Mouse (Mus musculus): ENCODE data around the gene Numbl.

Gene Numbl

DNA sequence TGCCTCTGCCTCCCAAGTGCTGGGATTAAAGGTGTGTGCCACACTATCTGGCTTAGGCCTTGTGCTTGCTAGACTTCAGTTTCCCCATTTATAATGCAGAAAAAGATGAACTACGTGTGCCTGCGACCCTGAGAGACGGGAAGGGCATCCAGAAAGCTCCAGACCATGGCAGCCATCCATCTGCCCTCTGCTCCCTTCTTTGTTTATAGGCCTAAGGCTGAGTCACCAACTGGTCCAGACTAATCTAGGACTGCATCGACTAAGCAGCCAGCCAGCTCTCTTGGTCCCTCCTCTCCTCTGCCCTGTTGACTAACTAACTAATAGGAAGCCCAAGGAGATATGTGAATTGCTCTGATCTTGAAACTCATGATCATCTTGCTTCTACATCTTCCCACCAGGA lies 37.7 kb downstream of the Numbl start:
- no peak for DNase-seq (ENCODE audit: extremely low read depth, low read depth)

DNA sequence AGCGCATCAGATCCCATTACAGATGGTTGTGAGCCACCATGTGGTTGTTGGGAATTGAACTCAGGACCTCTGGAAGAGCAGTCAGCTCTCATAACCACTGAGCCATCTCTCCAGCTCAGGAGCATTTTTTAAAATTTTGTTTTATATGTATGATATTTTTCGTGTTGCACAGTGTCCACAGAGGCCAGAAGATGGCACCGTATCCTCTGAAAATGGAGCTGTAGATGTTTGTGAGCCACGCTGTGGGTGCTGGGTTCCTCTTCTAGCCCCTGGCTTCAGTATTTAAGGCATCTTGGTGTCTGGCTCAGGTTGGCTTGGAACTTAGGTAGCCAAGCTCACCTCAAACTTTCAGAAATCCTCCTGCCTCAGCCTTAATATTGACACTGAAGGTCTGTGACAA lies 38.3 kb downstream of the Numbl start:
- DNase-seq (ENCODE audit: extremely low read depth, low read depth), result no peak

DNA sequence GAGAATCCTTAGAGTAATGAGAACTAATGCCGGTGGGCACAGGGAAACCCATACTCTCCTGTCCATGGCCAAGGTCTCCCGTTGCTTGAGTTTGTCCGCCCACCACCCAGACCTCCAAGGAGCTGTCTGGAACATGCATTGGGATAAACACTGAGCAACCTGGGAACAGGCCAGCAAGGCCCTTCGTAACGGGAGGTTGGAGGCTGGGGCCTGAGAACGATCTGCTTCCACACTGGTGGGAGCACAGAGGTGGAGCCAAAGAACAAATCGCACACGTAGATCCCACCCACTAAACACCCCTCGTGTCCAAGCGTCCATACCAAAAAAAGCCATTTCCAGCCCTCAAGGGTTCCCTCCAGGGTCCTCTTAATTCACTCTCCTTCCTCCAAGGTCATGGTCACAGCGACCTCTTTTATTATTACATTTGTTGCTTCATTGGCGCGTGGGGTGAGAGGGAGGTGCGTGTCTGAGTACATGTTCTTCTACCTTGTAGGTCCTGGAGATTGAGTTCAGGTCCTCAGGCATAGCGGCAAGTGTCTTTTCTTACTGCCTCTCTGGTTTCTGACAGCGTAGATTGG lies 39.9 kb downstream of the Numbl start:
- no peak for DNase-seq (ENCODE audit: extremely low read depth, low read depth)

DNA sequence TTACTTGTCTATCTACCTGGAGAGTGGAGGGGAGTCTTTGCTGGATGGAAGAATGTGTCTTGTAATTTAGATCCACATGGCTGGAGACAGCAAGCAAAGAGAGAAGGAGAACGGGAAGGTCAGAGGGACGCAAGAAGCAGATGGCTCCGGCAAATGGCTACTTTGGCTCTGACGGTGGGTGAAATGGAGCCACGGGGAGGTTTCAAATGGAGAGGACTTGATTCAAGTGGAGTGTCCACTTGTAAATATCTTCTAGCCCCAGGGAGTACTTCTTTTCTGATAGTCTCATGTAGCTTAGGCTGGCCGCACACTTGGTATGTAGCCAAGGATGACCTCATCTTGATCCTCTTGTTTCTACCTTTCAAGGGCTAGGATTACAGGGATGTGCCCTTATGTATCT lies 40.6 kb downstream of the Numbl start:
- DNase-seq (ENCODE audit: extremely low read depth, low read depth), result no peak

DNA sequence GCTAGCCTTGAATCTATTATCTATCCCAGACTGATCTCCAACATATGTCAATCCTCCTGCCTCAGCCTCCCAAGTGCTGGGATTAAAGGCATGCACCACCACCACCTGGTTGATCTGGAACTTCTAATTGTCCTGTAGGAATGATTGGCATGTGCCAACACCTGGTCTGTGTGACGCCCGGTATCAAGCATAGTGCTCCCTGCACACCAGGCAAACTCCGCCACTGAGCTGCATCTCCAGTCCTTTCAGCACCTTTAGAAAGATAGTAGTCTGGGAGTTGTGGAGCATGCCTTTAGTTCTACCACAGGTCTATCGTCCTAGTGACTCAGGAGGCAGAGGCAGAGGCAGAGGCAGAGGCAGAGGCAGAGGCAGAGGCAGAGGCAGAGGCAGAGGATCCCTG lies 42.1 kb downstream of the Numbl start:
- no peak for DNase-seq (ENCODE audit: extremely low read depth, low read depth)

DNA sequence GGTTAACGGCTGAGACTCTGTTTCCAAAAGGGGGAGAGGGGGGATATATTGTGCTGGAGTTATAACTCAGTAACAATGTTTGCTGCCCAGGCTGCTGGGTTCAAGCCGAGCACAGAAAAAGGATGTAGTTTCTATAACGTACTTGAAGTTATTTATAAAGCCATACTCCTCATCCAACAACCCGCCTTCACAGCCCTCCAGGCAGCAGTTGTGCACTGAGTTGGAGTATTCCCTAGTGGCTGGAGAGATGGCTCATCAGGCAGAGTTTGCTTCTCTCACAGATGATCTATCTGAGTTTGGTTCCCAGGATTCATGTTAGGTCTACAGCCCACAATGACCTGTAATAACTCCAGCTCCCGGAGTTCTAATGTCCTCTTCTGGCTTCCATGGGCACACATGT lies 42.6 kb downstream of the Numbl start:
- no peak for DNase-seq (ENCODE audit: extremely low read depth, low read depth)

DNA sequence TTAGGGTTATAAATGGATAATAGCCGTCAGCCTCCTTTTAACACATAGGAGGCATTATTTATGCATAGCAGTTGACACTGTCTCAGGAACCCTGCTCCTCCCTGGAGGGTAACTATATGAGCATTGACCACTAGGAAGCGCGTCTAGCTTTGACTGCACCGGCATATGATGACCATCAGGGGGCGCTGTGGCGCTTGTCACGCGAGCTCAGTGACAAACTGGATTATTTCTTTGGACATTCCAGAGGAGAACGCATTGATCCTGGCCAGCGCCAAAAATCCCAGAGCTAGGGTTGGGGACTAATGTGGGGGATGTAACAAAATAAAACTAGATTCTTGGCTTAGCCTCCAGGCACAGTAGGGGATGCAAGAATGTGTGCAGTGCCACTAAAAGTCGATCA lies 43.9 kb downstream of the Numbl start:
- peak; percentile 47 for DNase-seq (ENCODE audit: extremely low read depth, low read depth)

DNA sequence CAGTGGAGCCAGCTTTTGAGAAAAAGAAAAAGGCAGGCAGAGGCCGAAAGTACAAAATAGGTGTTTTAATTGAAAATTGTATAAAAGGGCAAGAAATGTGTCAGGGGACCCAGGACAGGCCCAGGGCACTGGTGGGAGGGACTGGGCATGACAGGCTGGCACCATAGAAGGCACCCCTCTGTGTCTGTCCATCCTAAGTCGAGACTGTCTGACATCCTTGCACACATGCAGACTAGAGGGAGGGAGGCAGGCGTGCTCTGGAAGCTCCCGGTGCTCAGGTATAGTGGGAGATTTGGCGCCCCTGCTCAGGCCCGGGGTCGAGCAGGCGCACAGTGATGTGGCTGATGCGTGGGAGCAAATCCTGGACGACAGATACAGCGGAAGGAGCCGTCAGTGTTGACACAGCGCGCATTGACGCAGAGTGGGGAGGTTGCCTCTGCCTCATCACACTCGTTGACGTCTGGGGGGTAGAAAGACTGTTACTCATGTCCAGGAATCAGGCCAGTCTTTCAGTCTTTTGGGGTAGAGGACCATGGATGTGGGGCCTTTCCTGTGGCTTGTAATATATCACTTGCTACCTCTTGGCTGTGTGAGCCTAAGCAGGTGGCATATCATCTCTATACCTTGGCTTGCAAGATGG lies 47.0 kb downstream of the Numbl start:
- no peak for DNase-seq (ENCODE audit: extremely low read depth, low read depth)

DNA sequence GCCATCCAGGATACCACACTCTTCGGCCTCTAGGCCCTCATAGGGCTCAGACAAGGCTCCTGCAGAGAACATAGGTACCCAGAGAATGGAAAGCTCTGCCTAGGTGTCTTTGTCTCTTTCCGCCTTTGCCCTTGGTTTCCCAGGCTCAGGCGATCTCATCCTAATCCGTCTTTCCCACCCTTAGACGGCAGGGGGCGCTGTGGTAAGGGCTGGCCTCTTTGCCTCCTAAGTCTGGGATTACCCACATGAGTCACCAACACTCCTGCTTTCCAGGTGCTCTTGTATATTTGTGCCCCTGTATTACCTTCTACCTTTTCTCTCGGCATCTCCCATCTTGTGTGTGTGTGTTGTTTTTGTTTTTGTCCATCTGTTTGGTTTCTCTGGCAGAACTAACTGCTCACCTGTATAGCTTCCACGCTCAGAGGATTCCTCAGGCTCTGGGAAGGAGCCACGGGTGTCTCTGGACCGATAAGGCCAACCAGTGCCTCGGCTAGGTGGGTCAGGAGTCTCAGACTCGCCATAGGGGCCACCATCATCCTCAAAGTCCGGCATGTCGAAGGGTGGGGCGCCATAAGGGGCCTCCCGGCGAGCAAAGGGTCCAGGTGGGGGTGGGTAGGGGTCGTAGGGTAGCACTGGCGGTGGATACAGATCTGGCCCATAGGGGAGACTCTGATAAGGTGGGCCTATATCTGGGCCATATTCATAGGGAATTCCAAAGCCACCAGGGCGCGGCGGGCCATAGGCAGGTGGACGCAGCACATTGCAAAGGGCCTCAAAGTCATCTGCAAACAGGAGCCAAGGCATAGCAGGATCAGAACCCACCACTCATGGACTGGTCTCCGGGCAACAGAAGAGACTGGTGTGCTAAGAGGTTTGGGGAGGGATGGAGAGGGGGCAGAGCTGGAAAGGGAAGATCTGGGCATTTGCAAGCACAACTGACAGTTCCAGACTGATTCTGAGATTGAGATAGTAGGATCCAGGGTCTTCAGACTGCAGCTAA lies 48.2 kb downstream of the Numbl start:
- DNase-seq (ENCODE audit: extremely low read depth, low read depth), result no peak

DNA sequence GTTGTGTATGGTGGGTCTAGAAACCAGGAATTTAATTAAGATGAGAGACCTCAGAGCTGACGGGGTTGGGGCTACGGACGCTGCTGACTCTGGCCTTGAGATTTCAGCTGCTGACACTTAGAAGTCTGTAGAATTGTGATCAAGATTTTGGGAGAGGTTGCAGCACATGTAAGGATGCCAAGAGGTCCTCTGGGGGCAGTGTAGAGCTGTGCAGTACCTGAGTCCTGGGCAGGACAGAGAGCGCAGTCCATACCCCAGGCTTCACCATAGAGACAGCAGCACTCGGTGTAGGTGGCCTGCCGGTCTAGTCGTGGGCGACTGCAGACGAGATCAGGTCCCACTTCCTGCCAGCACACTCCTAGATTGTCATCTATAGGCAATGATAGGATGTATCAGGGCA lies 49.3 kb downstream of the Numbl start:
- no peak for DNase-seq (ENCODE audit: extremely low read depth, low read depth)

DNA sequence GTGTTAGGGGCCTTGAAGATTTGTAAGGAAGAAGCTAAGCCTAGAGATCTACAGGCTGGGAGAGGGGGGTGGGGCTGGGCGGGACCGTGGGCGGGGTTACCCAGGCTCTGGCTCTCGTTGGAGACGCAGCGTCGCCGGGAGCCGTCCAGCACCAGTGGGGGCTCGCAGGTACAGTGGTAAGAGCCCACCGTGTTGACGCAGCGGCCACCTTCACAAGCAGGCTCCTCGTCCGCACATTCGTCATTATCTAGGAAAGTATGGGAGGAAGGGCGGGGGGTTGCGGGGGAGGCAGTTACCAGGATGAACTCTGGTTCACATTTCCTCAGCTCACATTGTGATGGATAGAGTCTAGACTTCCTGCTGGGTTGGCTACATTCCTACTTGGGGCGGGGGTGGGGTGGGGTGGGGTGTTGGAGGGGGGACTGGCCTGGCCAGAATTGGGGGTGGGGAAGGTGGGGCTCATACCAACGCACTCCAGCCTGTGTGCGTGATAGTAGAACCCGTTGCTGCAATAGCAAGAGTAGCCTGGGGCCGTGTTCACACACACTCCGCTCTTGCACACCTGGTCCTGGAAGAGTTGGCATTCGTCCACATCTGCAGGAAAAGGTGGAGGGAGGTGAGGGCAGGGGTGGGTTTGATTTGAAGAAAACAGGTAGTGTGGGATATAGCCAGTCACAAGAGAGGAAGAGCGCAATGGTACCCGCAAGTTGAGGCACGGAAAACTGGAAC lies 50.8 kb downstream of the Numbl start:
- DNase-seq (ENCODE audit: extremely low read depth, low read depth), result no peak

DNA sequence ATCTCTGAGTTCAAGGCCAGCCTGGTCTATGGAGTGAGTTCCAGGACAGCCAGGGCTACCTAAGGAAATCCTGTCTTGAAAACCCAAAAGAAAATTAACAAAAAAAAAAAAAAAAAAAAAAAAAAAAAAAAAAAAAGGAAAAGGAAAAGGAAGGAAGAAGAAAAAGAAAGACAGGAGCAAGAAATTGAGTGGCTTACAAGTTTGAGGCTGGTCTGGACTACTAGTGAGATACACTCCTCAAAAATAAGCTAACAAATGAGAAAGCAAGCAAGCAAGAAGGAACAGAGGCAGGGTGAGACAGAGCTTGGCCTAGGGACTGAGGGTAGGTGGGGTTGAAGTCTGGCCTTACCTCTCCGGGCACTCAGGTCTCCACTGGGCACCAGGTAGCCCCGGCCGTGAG lies 51.6 kb downstream of the Numbl start:
- DNase-seq (ENCODE audit: extremely low read depth, low read depth), result no peak

DNA sequence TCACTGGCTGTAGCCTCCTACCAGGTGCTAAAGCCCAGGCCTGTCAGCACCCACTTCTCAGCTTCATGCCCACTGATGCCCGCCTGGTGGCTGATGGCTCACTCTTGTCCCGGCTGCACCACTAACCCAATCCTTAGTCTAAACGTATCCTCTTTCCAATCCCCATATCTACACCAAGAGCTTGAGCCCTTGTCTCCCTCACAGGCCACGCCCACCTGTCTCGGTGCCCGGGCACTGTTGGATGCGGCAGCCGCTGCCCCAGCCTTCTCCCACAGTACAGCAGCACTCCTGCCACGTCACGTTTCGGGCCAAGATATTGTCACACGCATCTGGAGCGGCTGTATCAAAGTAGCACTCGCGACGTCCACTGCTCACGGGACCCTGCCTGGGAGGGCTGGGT lies 52.1 kb downstream of the Numbl start:
- DNase-seq (ENCODE audit: extremely low read depth, low read depth), result no peak

DNA sequence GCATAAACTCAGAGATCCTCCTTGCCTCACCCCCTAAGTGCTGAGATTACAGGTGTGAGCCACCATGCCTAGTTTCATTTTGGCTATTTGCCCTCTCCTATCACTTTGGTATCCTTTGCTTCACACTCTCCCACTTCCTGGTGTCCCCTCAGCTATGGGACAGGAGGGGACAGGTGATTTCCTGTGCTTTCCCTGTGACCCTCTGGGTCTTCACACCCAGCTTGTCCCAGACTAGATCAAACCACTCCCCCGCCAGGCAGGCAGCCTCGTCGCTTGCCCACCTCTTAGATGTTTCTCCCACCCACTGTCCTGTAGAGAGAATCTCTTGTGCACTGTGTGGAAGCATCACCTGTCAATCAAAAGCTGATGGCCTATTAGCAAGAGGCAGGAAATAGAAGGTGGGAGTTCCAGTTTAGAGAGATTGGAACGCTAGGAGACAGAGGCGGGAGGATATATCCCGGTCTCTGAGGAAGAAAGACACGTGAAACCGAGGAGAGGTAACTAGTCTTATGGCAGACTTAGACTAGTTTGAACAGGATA lies 52.8 kb downstream of the Numbl start:
- no peak for DNase-seq (ENCODE audit: extremely low read depth, low read depth)

DNA sequence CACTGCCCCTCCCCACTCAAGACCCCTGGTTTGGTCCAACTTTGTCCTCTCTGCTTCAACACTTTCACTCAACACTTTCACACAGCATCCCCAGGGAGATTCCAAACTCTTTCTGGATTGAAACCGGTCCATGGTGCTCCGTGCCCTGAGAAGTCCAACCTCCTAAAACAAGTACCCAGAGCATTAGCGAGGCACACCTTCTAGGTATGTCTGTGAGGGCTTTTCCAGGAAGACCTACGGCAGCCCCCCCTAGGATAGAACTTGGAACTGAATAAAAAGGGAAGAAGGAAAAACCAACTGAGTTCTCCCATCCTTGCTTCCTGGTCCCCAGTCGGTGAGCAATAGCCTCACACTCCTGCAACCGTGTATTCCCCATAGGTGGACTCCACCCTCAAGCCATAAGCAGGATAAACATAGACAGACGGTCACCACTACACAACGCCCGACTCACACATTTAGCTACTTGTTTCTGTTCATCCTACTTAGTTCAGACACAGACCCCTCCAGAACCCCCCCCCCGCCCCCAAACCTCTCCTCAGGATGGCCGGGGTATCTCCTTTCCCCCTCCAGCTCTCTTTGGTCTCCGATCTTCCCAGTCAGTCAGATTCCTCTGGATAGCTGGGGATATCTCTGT lies 53.5 kb downstream of the Numbl start:
- no peak for DNase-seq (ENCODE audit: extremely low read depth, low read depth)

DNA sequence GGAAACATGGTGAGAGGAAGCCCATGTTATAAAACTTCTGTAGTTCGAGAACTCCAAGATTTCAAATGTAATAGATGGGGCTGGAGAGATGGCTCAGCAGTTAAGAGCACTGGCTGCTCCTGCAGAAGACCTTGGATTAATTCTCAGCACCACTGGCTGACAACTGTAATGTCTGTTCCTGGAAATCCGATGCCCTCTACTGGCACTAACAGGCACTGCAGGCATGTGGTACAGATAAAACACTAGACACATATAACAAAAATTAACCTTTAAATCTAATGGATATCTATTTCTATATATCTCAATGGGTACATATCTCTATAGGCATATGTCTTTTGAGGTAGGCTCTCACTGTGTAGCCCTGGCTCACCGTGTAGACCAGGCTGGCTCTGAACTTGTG lies 56.2 kb downstream of the Numbl start:
- no peak for DNase-seq (ENCODE audit: extremely low read depth, low read depth)

DNA sequence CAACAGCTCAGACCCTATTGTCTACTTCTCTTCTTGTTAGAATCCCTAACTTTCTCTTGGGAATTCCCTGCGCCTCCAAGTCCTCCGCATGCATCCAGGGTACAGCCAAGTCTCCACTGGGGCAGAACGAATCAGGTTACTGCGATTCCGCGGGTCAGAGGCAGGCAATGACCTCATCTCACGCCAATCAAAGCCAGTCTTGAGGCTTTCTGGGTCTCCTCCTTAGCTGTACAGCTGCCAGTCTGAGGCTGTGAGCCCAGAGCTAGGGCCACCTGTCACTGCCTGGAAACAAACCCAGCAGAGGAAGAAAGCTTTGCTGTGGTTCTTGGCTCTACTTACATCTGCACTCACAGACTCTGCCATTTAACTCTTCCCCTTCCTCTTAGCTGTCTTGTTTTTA lies 57.7 kb downstream of the Numbl start:
- DNase-seq (ENCODE audit: extremely low read depth, low read depth), result no peak

DNA sequence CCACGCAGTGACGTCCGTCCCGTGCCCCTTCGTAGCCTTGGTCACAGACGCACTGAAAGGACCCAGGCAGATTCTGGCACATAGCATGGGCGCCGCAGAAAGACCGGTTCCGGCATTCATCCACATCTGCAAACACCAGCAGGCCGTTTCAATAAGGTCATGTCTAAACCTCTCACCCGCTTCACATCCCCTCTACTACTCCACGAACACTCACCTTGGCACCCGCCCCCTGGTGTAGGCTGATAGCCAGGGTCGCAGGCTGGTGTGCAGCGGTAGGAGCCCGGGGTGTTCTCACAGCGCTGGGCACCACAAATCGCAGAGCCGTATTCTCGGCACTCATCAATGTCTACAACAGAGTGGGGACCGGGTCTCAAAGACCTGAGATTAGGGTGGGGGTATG lies 61.2 kb downstream of the Numbl start:
- DNase-seq (ENCODE audit: extremely low read depth, low read depth), result no peak

DNA sequence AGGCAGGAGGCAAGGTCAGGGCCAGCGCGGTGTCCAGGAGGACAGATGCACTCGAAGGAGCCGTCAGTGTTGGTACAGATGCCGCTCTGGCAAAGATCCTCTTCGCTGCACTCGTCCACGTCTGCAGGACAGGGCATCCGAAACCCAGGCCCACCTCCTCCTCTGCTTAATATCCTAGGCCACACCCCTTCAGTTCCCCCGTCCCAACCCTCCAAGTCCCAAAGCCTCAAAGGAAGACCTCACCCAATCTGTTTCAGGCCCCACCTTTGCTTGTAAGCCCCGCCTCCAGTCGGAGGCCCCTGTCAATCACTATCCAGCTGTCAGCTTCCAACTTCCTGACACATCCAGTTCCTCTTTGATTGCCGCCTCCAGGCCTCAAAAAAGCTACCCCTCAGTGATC lies 64.1 kb downstream of the Numbl start:
- DNase-seq (ENCODE audit: extremely low read depth, low read depth), result no peak

DNA sequence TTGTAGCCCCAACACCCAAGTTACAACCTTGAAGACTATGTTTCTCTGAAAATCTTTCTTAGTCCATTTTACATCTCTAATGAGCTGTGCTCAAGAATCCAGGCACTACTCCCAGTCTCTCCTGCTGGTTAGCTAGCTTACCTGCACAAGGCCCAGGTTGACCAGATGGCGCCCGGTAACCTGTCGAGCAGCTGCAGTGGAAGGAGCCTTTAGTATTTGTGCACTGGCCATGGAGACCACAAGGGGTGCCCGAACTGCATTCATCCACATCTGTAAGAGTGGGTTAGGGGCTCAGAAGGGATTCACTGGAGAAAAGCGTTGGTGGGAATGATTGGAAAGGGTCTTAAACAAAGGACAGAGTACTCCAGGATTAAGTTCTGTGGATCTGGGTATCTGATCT lies 64.8 kb downstream of the Numbl start:
- DNase-seq (ENCODE audit: extremely low read depth, low read depth), result no peak

DNA sequence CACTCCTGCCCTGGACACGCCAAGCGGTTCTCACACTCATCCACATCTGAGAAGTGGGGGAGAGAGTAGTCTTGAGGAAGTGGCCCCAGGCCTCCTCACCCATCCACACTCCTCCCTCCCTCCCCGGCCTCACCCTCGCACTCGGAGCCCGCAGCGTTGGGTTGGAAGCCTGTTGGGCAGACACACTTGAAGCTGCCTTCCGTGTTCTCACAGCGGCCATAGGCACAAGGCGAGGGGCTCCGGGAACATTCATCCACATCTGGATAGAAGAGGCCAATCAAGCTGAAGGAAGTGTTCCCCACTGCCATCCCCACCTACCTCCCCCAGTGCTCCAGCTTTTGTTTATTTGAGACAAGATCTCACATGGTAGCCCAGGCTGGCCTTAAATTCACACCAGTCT lies 65.9 kb downstream of the Numbl start:
- no peak for DNase-seq (ENCODE audit: extremely low read depth, low read depth)
